Mouse (Mus musculus): Measurements from ENCODE around the gene Hnrnpa1. TPM values are rescaled to one million over a fixed set of nuclear protein-coding genes. Genes with fewer than 3 reads are reported as not detected.
"Not testable (repeated sequence)": the region's sequence is repeated elsewhere in the genome, so short reads cannot be mapped to it uniquely, and the experiment has no call there.

The Hnrnpa1 gene
- polyA plus RNA-seq, 1 experiment from 2014 or later, result 554 TPM

GRCm38 (mm10) chr15:103255169-103255568 is 14.9 kb downstream of the Hnrnpa1 start:
- H3K9ac ChIP-seq, result peak overlapping the region; percentile 89
- peak overlapping the region; percentile 60 for H3K4me3 ChIP-seq
- H3K9me3 ChIP-seq (replicated peaks), result no peaks in the 10 kb centered on the region
- peak overlapping the region; percentile 25 for H3K27ac ChIP-seq (ENCODE audit: poor library complexity, severe bottlenecking)
- no peaks in the 10 kb centered on the region for H3K27me3 ChIP-seq (replicated peaks)
- WGBS, result 3% methylated on average over 25 of the region's 25 CpGs
- H3K4me1 ChIP-seq (replicated peaks), result peaks cover 38% of the 10 kb centered on the region
- H3K36me3 ChIP-seq, result no peaks in the 10 kb centered on the region
- peak; percentile 70 for ATAC-seq (ENCODE audit: insufficient number of reproducible peaks, low FRiP score)
- H3K4me2 ChIP-seq, result peak overlapping the region; percentile 98

- H3K4me1 ChIP-seq (replicated peaks), result peaks cover 39% of the 10 kb centered on the region
- no peak for ATAC-seq (ENCODE audit: insufficient number of reproducible peaks, low FRiP score)
- H3K27me3 ChIP-seq (replicated peaks), result no peaks in the 10 kb centered on the region
- H3K4me3 ChIP-seq, result no peak overlapping the region
- H3K27ac ChIP-seq (ENCODE audit: poor library complexity, severe bottlenecking), result no peak overlapping the region; the same call in 1 of the 2 replicates
- H3K36me3 ChIP-seq, result no peaks in the 10 kb centered on the region
- H3K4me2 ChIP-seq, result no peak overlapping the region; the same call in 1 of the 2 replicates
- H3K9me3 ChIP-seq (replicated peaks), result no peaks in the 10 kb centered on the region
- 88% methylated on average over 6 of the region's 6 CpGs for WGBS
- H3K9ac ChIP-seq, result no peak overlapping the region
Measured at GRCm38 (mm10) chr15:103256210-103256986, 16.2 kb downstream of the Hnrnpa1 start.

GRCm38 (mm10) chr15:103257790-103258728 is 17.8 kb downstream of the Hnrnpa1 start, which contains the start of gene Nfe2:
Nfe2 (minus strand) TSS chr15:103258403.
- Histone ChIP-seq H3K27ac (ENCODE audit: poor library complexity, severe bottlenecking) (peak within 1 kb of the TSS; percentile 72), H3K4me3 (peak within 1 kb of the TSS; percentile 29), H3K9me3 (replicated peaks) (no peaks in the 10 kb centered on the region), H3K36me3 (no peaks in the 10 kb centered on the region), H3K9ac (0 out of 2 replicates have a peak within 1 kb of the TSS, but pooled peaks have one; percentile 32), H3K27me3 (replicated peaks) (no peaks in the 10 kb centered on the region), H3K4me1 (replicated peaks) (peaks cover 33% of the 10 kb centered on the region), H3K4me2 (peak within 1 kb of the TSS; percentile 66)
- ATAC-seq (ENCODE audit: insufficient number of reproducible peaks, low FRiP score), result peak; percentile 95
- 4% methylated on average over 15 of the region's 15 CpGs for WGBS

GRCm38 (mm10) chr15:103259162-103259561 is 18.9 kb downstream of the Hnrnpa1 start:
- no peaks in the 10 kb centered on the region for H3K9me3 ChIP-seq (replicated peaks)
- H3K27ac ChIP-seq (ENCODE audit: poor library complexity, severe bottlenecking), result no peak overlapping the region
- H3K4me1 ChIP-seq (replicated peaks), result peaks cover 33% of the 10 kb centered on the region
- no peaks in the 10 kb centered on the region for H3K27me3 ChIP-seq (replicated peaks)
- 84% methylated on average over 5 of the region's 5 CpGs for WGBS
- ATAC-seq (ENCODE audit: insufficient number of reproducible peaks, low FRiP score), result no peak
- no peak overlapping the region for H3K9ac ChIP-seq
- no peaks in the 10 kb centered on the region for H3K36me3 ChIP-seq
- H3K4me3 ChIP-seq, result no peak overlapping the region
- no peak overlapping the region for H3K4me2 ChIP-seq

GRCm38 (mm10) chr15:103259989-103260388 is 19.8 kb downstream of the Hnrnpa1 start:
- no peaks in the 10 kb centered on the region for H3K9me3 ChIP-seq (replicated peaks)
- no peak for ATAC-seq (ENCODE audit: insufficient number of reproducible peaks, low FRiP score)
- H3K36me3 ChIP-seq, result no peaks in the 10 kb centered on the region
- H3K27ac ChIP-seq (ENCODE audit: poor library complexity, severe bottlenecking), result no peak overlapping the region
- WGBS, result 6% methylated on average over 1 of the region's 1 CpGs
- no peak overlapping the region for H3K9ac ChIP-seq
- no peaks in the 10 kb centered on the region for H3K27me3 ChIP-seq (replicated peaks)
- H3K4me2 ChIP-seq, result no peak overlapping the region
- H3K4me1 ChIP-seq (replicated peaks), result peaks cover 26% of the 10 kb centered on the region
- H3K4me3 ChIP-seq, result no peak overlapping the region

GRCm38 (mm10) chr15:103264794-103265193 is 24.6 kb downstream of the Hnrnpa1 start:
- Histone ChIP-seq H3K36me3 (no peaks in the 10 kb centered on the region), H3K27me3 (replicated peaks) (no peaks in the 10 kb centered on the region), H3K4me1 (replicated peaks) (peaks cover 5% of the 10 kb centered on the region; the same call in 1 of the 2 replicates), H3K9ac (no peak overlapping the region), H3K27ac (ENCODE audit: poor library complexity, severe bottlenecking) (no peak overlapping the region), H3K9me3 (replicated peaks) (no peaks in the 10 kb centered on the region), H3K4me3 (no peak overlapping the region), H3K4me2 (no peak overlapping the region)
- WGBS, result 81% methylated on average over 2 of the region's 2 CpGs
- no peak for ATAC-seq (ENCODE audit: insufficient number of reproducible peaks, low FRiP score)

- H3K27ac ChIP-seq (ENCODE audit: poor library complexity, severe bottlenecking), result no peak overlapping the region
- no peak for ATAC-seq (ENCODE audit: insufficient number of reproducible peaks, low FRiP score)
- WGBS, result 78% methylated on average over 4 of the region's 4 CpGs
- H3K36me3 ChIP-seq, result no peaks in the 10 kb centered on the region
- no peak overlapping the region for H3K9ac ChIP-seq
- no peak overlapping the region for H3K4me3 ChIP-seq
- no peaks in the 10 kb centered on the region for H3K9me3 ChIP-seq (replicated peaks)
- H3K27me3 ChIP-seq (replicated peaks), result no peaks in the 10 kb centered on the region
- H3K4me2 ChIP-seq, result no peak overlapping the region
- H3K4me1 ChIP-seq (replicated peaks), result peaks cover 2% of the 10 kb centered on the region
Measured at GRCm38 (mm10) chr15:103268903-103269302, 28.7 kb downstream of the Hnrnpa1 start.

- H3K27ac ChIP-seq (ENCODE audit: poor library complexity, severe bottlenecking), result peak within 1 kb of the TSS; percentile 68
- no peaks in the 10 kb centered on the region for H3K27me3 ChIP-seq (replicated peaks)
- H3K4me3 ChIP-seq, result peak within 1 kb of the TSS; percentile 98
- H3K4me1 ChIP-seq (replicated peaks), result peaks cover 9% of the 10 kb centered on the region
- no peaks in the 10 kb centered on the region for H3K9me3 ChIP-seq (replicated peaks)
- under 1% methylated on average over 38 of the region's 38 CpGs for WGBS
- H3K36me3 ChIP-seq, result no peaks in the 10 kb centered on the region
- peak within 1 kb of the TSS; percentile 98 for H3K9ac ChIP-seq
- H3K4me2 ChIP-seq, result peak within 1 kb of the TSS; percentile 74
- ATAC-seq (ENCODE audit: insufficient number of reproducible peaks, low FRiP score), result peak; percentile 99
Measured at GRCm38 (mm10) chr15:103272419-103273279, 32.4 kb downstream of the Hnrnpa1 start, which contains the start of gene Copz1. Copz1 (plus strand) TSS chr15:103272714.

- H3K27me3 ChIP-seq (replicated peaks); H3K4me1 ChIP-seq (replicated peaks); H3K9me3 ChIP-seq (replicated peaks); ATAC-seq (ENCODE audit: insufficient number of reproducible peaks, low FRiP score); H3K27ac ChIP-seq (ENCODE audit: poor library complexity, severe bottlenecking); H3K4me2 ChIP-seq; H3K9ac ChIP-seq; H3K36me3 ChIP-seq; H3K4me3 ChIP-seq: not testable (repeated sequence)
- WGBS, result 89% methylated on average over 3 of the region's 3 CpGs
Measured at GRCm38 (mm10) chr15:103275943-103276342, 35.7 kb downstream of the Hnrnpa1 start.

- no peak overlapping the region for H3K4me2 ChIP-seq
- H3K27me3 ChIP-seq (replicated peaks), result no peaks in the 10 kb centered on the region
- ATAC-seq (ENCODE audit: insufficient number of reproducible peaks, low FRiP score), result no peak
- no peak overlapping the region for H3K9ac ChIP-seq
- no peak overlapping the region for H3K4me3 ChIP-seq
- 76% methylated on average over 7 of the region's 7 CpGs for WGBS
- H3K9me3 ChIP-seq (replicated peaks), result no peaks in the 10 kb centered on the region
- H3K4me1 ChIP-seq (replicated peaks), result peaks cover 9% of the 10 kb centered on the region
- H3K36me3 ChIP-seq, result peaks cover 5% of the 10 kb centered on the region; the same call in 1 of the 2 replicates
- H3K27ac ChIP-seq (ENCODE audit: poor library complexity, severe bottlenecking), result no peak overlapping the region
Measured at GRCm38 (mm10) chr15:103277949-103278348, 37.7 kb downstream of the Hnrnpa1 start.
